Mouse (Mus musculus) gastrocnemius, postnatal 25 days (tissue): ENCODE data around the gene Col4a2. TPM values are rescaled to one million over a fixed set of nuclear protein-coding genes. Genes with fewer than 3 reads are reported as not detected.

Experiments used
- DNase-seq: peaks from one replicate; pipeline ENCODE4 v3.0.0; 2022
- total RNA-seq, 2 experiments: library from RNA; stranded (reverse); gene quantifications; 1 replicate in 1 of 2; 2 replicates in 1 of 2; pipeline ENCODE4 v1.2.3; 2021

Col4a2 gene
- total RNA-seq, 2 experiments from 2014 or later: 101 to 136 TPM

- DNase-seq: no peak
Measured at GRCm38 (mm10) chr8:11417762-11418161, 105.2 kb downstream of the Col4a2 start.

- DNase-seq: peak; percentile 79
Measured at GRCm38 (mm10) chr8:11419232-11419631, 106.6 kb downstream of the Col4a2 start.

- no peak for DNase-seq
Measured at GRCm38 (mm10) chr8:11419645-11420044, 107.0 kb downstream of the Col4a2 start.

- DNase-seq: no peak
Measured at GRCm38 (mm10) chr8:11421105-11421504, 108.5 kb downstream of the Col4a2 start.

- no peak for DNase-seq
Measured at GRCm38 (mm10) chr8:11421968-11422367, 109.4 kb downstream of the Col4a2 start.

GRCm38 (mm10) chr8:11423091-11423490 lies 110.5 kb downstream of the Col4a2 start:
- DNase-seq: no peak

- DNase-seq: no peak
Measured at GRCm38 (mm10) chr8:11430688-11431087, 118.1 kb downstream of the Col4a2 start.

GRCm38 (mm10) chr8:11437862-11438261 lies 125.3 kb downstream of the Col4a2 start:
- no peak for DNase-seq

- no peak for DNase-seq
Measured at GRCm38 (mm10) chr8:11441291-11441690, 128.7 kb downstream of the Col4a2 start.

- no peak for DNase-seq
Measured at GRCm38 (mm10) chr8:11443611-11444010, 131.0 kb downstream of the Col4a2 start.

- no peak for DNase-seq
Measured at GRCm38 (mm10) chr8:11444216-11444615, 131.6 kb downstream of the Col4a2 start.

- DNase-seq: no peak
Measured at GRCm38 (mm10) chr8:11445790-11446189, 133.2 kb downstream of the Col4a2 start.

- no peak for DNase-seq
Measured at GRCm38 (mm10) chr8:11447910-11448570, 135.4 kb downstream of the Col4a2 start.

- DNase-seq: no peak
Measured at GRCm38 (mm10) chr8:11450184-11451113, 137.8 kb downstream of the Col4a2 start.

GRCm38 (mm10) chr8:11452152-11452551 lies 139.5 kb downstream of the Col4a2 start:
- DNase-seq: no peak

GRCm38 (mm10) chr8:11452559-11452958 lies 140.0 kb downstream of the Col4a2 start:
- no peak for DNase-seq

- DNase-seq: no peak
Measured at GRCm38 (mm10) chr8:11452974-11453373, 140.4 kb downstream of the Col4a2 start.

- DNase-seq: no peak
Measured at GRCm38 (mm10) chr8:11454228-11454627, 141.6 kb downstream of the Col4a2 start.

GRCm38 (mm10) chr8:11457278-11457677 lies 144.7 kb downstream of the Col4a2 start:
- DNase-seq: no peak

- no peak for DNase-seq
Measured at GRCm38 (mm10) chr8:11457981-11458836, 145.6 kb downstream of the Col4a2 start.

GRCm38 (mm10) chr8:11459016-11459415 lies 146.4 kb downstream of the Col4a2 start:
- DNase-seq: no peak

GRCm38 (mm10) chr8:11460934-11461333 lies 148.3 kb downstream of the Col4a2 start:
- no peak for DNase-seq
